Mouse (Mus musculus) ES-Bruce4 (cell line): ENCODE results near the gene Cox7b. TPM values are rescaled to one million over a fixed set of nuclear protein-coding genes. Genes with fewer than 3 reads are reported as not detected.
"Not testable (repeated sequence)": the region's sequence is repeated elsewhere in the genome, so short reads cannot be mapped to it uniquely, and the experiment has no call there.

Source experiments
- H3K27ac ChIP-seq: 2 replicates; pipeline ENCODE4 v1.5.1; 2012; ENCODE audit warnings: low read length, inconsistent platforms; ENCODE audit not compliant: insufficient read depth
- H3K27me3 ChIP-seq: 2 replicates; pipeline ENCODE4 v1.6.1; 2012; ENCODE audit warnings: mild to moderate bottlenecking, low read length, inconsistent platforms; ENCODE audit not compliant: control insufficient read depth, poor library complexity, insufficient read depth, severe bottlenecking
- H3K36me3 ChIP-seq: 2 replicates; pipeline ENCODE4 v1.6.1; 2012; ENCODE audit warnings: inconsistent platforms, mild to moderate bottlenecking, low read length, moderate library complexity; ENCODE audit not compliant: control insufficient read depth, poor library complexity, insufficient read depth, severe bottlenecking
- H3K4me1 ChIP-seq: one replicate; pipeline ENCODE4 v1.8.1; 2011; ENCODE audit warnings: low read length; ENCODE audit not compliant: control insufficient read depth, insufficient read depth
- H3K4me3 ChIP-seq: 2 replicates; pipeline ENCODE4 v1.5.1; 2011; ENCODE audit warnings: low read depth, mild to moderate bottlenecking, low read length
- H3K9ac ChIP-seq: 2 replicates; pipeline ENCODE4 v1.6.1; 2012; ENCODE audit warnings: low read depth, mild to moderate bottlenecking, inconsistent platforms; ENCODE audit not compliant: poor library complexity, severe bottlenecking
- H3K9me3 ChIP-seq: replicated peaks from 2 replicates; pipeline ENCODE4 v1.6.1; 2012; ENCODE audit warnings: mild to moderate bottlenecking, low read length, inconsistent platforms; ENCODE audit not compliant: control insufficient read depth, poor library complexity, insufficient read depth, severe bottlenecking
- CTCF ChIP-seq: IDR thresholded peaks from one replicate; pipeline ENCODE4 v1.8.1; 2011; ENCODE audit warnings: low read depth, low read length
- EP300 ChIP-seq: IDR thresholded peaks from 2 replicates; pipeline ENCODE4 v1.6.1; 2011; ENCODE audit warnings: low read depth, low read length; ENCODE audit not compliant: insufficient read depth
- POLR2A ChIP-seq: IDR thresholded peaks from one replicate; pipeline ENCODE4 v1.8.1; 2011; ENCODE audit warnings: low read length; ENCODE audit not compliant: insufficient read depth
- polyA plus RNA-seq: library from polyadenylated mRNA; stranded (reverse); fragments of >200 nt; gene quantifications from 2 replicates; pipeline ENCODE4 v1.2.4, GENCODE M21; 2011; ENCODE audit warnings: low read depth; ENCODE audit not compliant: missing spikeins, insufficient read depth, insufficient read length

Cox7b gene
- 722 and 811 TPM in 2 replicates for polyA plus RNA-seq

GRCm38 (mm10) chrX:106015571-106016322 is at the start of gene Cox7b:
Gene Cox7b (plus strand): TSS chrX:106015700.
- TF ChIP-seq CTCF (no peak), POLR2A (peak; percentile 51)
- peak within 1 kb of the TSS; percentile 100 for H3K4me3 ChIP-seq
- peak within 1 kb of the TSS; percentile 81 for H3K27ac ChIP-seq
- peak within 1 kb of the TSS; percentile 75 for H3K9ac ChIP-seq
- H3K36me3 ChIP-seq, result peaks cover 25% of the 10 kb centered on the region
- H3K9me3 ChIP-seq, result no peaks in the 10 kb centered on the region
- H3K4me1 ChIP-seq, result no peaks in the 10 kb centered on the region
- H3K27me3 ChIP-seq, result no peaks in the 10 kb centered on the region

- no peaks in the 10 kb centered on the region for H3K9me3 ChIP-seq
- H3K4me3 ChIP-seq, result no peak overlapping the region
- no peaks in the 10 kb centered on the region for H3K4me1 ChIP-seq
- no peak overlapping the region for H3K9ac ChIP-seq
- no peaks in the 10 kb centered on the region for H3K27me3 ChIP-seq
- TF ChIP-seq EP300 (no peak), CTCF (no peak), POLR2A (no peak)
- no peak overlapping the region for H3K27ac ChIP-seq
- H3K36me3 ChIP-seq, result peaks cover 4% of the 10 kb centered on the region; the same call in 1 of the 2 replicates
These were observed 13.9 kb upstream of the Cox7b start for GRCm38 (mm10) chrX:106001605-106002004.

- TF ChIP-seq CTCF (no peak), EP300 (no peak), POLR2A (no peak)
These were observed 4.7 kb upstream of the Cox7b start for GRCm38 (mm10) chrX:106010762-106011161.

GRCm38 (mm10) chrX:106011465-106012159 is 3.9 kb upstream of the Cox7b start, which contains the start of gene Magt1:
Gene Magt1 (minus strand): TSS chrX:106011906.
- H3K9me3 ChIP-seq, result no peaks in the 10 kb centered on the region
- no peaks in the 10 kb centered on the region for H3K4me1 ChIP-seq
- peak within 1 kb of the TSS; percentile 95 for H3K9ac ChIP-seq
- TF ChIP-seq CTCF (no peak), POLR2A (peak; percentile 51), EP300 (0 out of 2 replicates have a peak, but pooled peaks have one; percentile 26)
- H3K36me3 ChIP-seq, result no peaks in the 10 kb centered on the region
- H3K27me3 ChIP-seq, result no peaks in the 10 kb centered on the region
- H3K4me3 ChIP-seq, result peak within 1 kb of the TSS; percentile 91
- peak within 1 kb of the TSS; percentile 78 for H3K27ac ChIP-seq

More at GRCm38 (mm10) chrX:106010762-106011161, 4.7 kb upstream of the Cox7b start:
- Histone ChIP-seq H3K4me3 (peak overlapping the region; percentile 84), H3K9ac (peak overlapping the region; percentile 56), H3K36me3 (no peaks in the 10 kb centered on the region), H3K27me3 (no peaks in the 10 kb centered on the region), H3K27ac (no peak overlapping the region), H3K9me3 (no peaks in the 10 kb centered on the region), H3K4me1 (no peaks in the 10 kb centered on the region)

GRCm38 (mm10) chrX:106012559-106012958 is 2.9 kb upstream of the Cox7b start:
- H3K9me3 ChIP-seq, result no peaks in the 10 kb centered on the region
- H3K36me3 ChIP-seq, result peaks cover 6% of the 10 kb centered on the region
- no peaks in the 10 kb centered on the region for H3K27me3 ChIP-seq
- peak overlapping the region; percentile 78 for H3K27ac ChIP-seq
- no peaks in the 10 kb centered on the region for H3K4me1 ChIP-seq
- peak overlapping the region; percentile 91 for H3K4me3 ChIP-seq
- TF ChIP-seq POLR2A, result no peak
- no peak for TF ChIP-seq EP300
- TF ChIP-seq CTCF, result no peak
- peak overlapping the region; percentile 95 for H3K9ac ChIP-seq

- Histone ChIP-seq H3K4me1 (no peaks in the 10 kb centered on the region), H3K27me3 (no peaks in the 10 kb centered on the region), H3K9ac (peak overlapping the region; percentile 95), H3K27ac (no peak overlapping the region), H3K36me3 (peaks cover 9% of the 10 kb centered on the region), H3K9me3 (no peaks in the 10 kb centered on the region), H3K4me3 (no peak overlapping the region)
- no peak for TF ChIP-seq CTCF
These were observed 2.3 kb upstream of the Cox7b start for GRCm38 (mm10) chrX:106013217-106013616.

- Histone ChIP-seq H3K36me3 (peaks cover 19% of the 10 kb centered on the region), H3K27ac (peak overlapping the region; percentile 33; the same call in 1 of the 2 replicates), H3K9ac (peak overlapping the region; percentile 75; the same call in 1 of the 2 replicates)
- H3K27me3 ChIP-seq, H3K9me3 ChIP-seq, H3K4me3 ChIP-seq, H3K4me1 ChIP-seq: not testable (repeated sequence)
These were observed 641 bp upstream of the Cox7b start for GRCm38 (mm10) chrX:106014741-106015377.
